Mouse (Mus musculus) olfactory bulb, adult 2 months (tissue): ENCODE measurements around the gene Rps5.

ENCODE experiments used
- CTCF ChIP-seq: fragments of 200-500 bp; IDR thresholded peaks from 2 replicates; pipeline ENCODE4 v1.5.1; 2012; ENCODE audit warnings: low read depth, mild to moderate bottlenecking, low read length, moderate library complexity; ENCODE audit not compliant: insufficient read depth
- POLR2A ChIP-seq: fragments of 200-500 bp; IDR thresholded peaks from 2 replicates; pipeline ENCODE4 v1.6.1; 2012; ENCODE audit warnings: mild to moderate bottlenecking, low read depth, low read length, moderate library complexity; ENCODE audit not compliant: insufficient read depth

- TF ChIP-seq CTCF (no peak), POLR2A (no peak)
Measured at GRCm38 (mm10) chr7:12966104-12966845, 44.2 kb downstream of the Rps5 start.
